Mouse (Mus musculus) induced T-regulatory cell, adult 2 months (primary cell): ENCODE data around the gene Gm49320.
A peak's percentile ranks its signal among the peaks of the same experiment; 100 is the strongest.

ENCODE experiments used
- DNase-seq: peaks from one replicate; pipeline ENCODE4 v3.0.0-alpha.2; 2012; ENCODE audit warnings: low read depth

Gm49320 gene

DNA sequence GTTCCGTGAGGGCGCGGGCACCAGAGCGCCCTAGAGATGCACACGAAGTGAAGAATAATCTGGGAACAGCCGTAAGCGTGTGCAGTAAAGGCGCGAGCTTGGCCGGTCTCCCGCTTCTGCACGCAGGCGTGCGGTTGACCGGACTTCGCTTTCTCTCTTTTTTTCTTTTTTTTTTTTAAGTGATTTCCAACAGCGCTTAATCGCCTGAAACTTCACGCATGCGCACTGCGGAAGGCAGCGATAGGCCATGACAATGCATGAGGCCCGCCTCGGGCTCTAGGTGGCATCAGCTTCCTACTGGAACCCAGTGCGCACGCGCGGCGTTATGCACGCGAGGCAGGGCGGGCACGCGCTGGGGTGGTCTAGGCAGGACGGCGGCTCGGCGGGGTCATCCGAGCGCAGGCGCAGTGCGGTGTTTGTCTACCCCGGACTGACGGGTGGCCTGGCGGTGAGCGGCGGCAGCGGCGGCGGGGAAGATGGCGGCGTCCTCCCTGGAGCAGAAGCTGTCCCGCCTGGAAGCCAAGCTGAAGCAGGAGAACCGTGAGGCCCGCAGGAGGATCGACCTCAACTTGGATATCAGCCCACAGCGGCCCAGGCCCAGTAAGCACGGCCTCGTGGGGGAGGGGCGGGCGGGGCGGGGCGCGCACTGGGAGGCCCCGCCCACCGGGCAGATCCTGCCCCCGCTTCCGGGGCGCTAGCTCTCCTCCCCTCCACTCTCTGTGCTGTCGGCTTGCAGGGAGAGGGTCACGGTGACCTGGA is at the start of gene Gm49320, which contains the start of gene Map2k7:
Gene Gm49320, plus strand, starts transcription at position 432 of the 759 bp plus-strand sequence.
Gene Map2k7, plus strand, starts transcription at position 307 of the 759 bp plus-strand sequence.
- peak; percentile 100 for DNase-seq

DNA sequence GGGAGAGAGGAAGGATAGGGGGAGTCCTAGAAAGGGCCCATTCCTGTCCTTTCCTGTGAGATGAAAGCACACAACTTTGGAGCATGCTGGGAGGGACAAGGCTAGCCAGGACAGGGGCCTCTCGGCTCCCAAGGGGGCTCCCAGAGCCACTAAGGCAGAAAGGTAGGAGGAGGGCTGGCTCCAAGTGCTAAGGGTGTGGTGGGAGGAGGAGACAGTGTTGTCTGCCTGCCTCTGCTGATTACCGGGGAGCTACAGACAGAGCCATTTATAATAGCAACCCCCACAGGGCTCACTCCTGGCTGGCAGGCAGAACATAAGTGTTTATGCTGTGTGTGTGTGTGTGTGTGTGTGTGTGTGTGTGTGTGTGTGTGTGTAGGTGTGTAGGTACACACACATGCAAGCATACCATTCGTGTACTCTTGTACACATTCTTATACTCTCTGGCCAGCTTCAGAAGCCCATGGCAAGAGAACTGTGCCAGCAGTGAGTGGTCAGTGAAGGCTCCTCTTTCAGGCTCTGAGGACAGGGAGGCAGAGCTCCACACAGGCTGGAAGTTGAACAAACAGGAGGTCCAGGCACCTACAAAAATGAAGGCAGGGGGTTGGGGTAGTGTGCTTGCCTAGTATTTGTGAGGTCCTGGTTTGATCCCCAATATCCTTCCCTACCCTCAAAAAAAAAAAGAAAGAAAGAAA is 49.5 kb upstream of the Gm49320 start:
- no peak for DNase-seq

- no peak for DNase-seq
Observed at GRCm38 (mm10) chr8:4192305-4192704, 46.4 kb upstream of the Gm49320 start.

DNA sequence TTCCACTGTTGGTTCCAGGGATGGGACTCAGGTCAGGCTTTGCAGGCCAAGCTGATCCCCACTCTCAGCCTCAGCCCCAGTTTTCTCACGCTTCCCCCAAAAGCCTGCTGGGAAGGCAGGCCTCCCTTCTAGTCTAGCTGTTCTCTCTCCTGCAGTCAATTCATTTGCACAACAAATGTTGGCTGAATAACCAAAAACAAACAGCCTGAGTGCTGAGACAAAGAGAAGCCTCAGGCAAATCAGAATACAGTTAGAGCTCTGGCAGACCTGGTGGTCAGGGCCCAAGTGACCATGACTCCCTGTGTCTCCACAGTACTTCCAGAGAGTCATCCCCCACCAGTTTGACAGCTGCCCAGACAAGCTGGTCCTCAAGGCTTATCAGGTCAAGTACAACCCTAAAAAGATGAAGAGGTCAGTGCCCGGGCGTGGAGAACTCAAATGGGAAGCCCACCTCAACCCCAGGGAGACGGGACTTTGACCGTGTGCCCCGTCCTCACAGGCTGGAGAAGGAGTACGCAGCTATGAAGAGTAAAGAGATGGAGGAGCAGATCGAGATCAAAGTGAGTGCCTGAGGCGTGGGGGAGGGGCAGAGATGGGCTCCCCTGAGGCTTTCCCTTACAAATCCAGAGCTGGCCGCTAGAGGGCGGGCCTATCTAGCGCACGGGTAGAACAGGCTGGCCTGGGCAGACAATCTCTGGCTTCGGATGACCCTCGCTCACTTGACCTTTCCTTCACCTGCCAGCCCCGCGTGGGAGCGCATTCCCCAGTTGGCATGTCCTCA is 45.7 kb upstream of the Gm49320 start:
- peak; percentile 88 for DNase-seq

- no peak for DNase-seq
Observed at GRCm38 (mm10) chr8:4193588-4193894, 45.1 kb upstream of the Gm49320 start.

- no peak for DNase-seq
Observed at GRCm38 (mm10) chr8:4201321-4201720, 37.3 kb upstream of the Gm49320 start.

DNA sequence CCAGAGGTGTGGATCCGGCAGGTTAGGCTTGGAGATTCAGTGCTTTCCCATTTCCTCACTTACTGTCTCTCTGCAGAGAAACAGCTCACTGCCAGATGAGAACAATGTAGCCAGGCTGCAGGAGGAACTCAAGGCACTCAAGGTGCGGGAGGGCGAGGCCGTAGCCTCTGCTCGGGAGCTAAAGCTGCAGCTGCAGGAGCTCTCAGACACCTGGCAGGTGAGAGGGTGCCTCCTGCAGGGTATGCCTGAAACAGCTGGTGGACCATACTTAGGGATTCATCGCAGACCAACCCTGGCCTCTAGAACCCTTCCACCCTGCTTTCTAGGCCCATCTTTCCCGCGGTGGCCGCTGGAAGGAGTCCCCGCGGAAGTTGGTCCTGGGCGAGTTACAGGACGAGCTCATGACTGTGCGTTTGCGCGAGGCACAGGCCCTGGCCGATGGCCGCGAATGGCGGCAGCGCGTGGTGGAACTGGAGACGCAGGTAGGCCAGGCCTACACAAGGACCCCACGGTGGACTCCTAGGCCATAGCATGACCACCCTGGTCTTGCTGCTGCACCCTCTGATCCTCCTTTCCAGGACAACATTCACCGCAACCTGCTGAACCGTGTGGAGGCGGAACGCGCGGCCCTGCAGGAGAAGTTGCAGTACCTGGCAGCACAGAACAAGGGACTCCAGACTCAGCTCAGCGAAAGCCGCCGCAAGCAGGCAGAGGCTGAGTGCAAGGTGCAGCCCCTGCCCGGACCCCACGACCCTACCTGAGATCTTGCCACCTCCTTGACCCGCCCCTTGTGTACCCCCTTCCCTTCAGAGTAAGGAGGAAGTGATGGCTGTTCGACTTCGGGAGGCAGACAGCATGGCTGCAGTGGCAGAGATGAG is 33.2 kb upstream of the Gm49320 start:
- DNase-seq = no peak

DNA sequence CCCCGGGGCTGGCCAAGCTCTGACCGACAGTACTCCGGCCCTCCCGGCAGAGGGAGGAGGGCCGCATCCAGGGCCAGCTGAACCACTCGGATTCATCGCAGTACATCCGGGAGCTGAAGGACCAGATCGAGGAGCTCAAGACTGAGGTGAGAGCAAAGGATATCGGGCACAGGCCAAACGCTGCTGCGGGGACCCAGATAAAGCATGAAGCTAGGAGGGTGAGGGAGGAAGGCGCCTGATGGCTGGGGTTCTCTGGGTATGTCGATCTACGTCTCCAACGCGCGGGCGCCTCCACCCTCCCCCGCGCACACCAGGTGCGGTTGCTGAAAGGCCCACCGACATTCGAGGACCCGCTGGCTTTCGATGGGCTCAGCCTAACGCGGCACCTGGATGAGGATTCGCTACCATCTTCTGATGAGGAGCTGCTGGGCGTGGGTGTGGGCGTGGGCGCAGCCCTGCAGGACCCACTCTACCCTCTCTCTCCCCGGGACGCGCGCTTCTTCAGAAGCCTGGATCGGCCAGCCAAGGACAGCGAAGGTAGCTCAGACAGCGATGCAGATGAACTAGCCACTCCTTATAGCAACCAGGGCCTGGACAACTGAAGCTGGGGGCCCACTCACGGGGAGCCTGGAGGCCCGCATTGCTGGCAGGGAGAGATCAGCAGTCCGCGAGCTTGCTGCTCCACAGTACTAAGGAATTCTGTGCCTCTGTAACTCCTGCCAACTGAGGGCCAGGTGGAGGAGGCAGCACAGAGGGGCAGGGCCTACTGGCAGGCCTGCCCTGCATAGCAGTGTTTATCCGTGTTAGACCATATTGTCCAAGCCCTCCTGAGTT is 32.3 kb upstream of the Gm49320 start:
- DNase-seq = no peak

DNA sequence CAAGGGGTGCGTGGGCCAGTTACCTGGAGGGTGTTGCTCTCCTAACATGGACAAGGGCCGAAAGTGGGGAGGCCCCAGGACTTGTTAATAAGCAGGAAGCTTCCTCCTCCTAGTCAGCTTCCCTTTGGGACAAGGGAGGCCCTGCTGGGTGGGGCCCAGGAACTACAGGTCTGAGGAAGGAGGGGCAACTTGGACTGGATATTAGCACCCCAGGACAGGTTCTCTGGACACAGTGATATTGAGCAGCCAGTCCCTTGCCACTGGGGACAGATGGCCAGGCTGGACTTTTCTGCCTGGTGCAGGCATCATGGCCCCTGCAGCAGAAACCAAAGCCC is 31.7 kb upstream of the Gm49320 start:
- no peak for DNase-seq

DNA sequence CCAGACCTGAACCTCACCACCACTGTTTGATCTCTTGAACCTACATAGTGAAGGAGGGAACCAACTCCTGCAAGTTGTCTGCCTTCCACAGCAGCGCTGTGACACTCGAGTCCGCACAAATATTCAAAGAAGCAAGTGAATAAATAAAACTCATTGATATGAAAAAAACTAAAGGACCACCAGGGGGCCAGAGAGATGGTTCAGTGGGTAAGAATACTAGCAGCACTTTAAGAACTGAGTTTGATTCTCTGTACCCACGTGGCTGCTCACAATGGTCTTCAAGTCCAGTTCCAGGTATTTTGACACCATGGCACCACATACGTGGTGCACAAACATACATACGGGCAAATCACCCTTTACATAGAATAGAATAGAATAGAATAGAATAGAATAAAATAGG is 27.6 kb upstream of the Gm49320 start:
- DNase-seq = peak; percentile 53

DNA sequence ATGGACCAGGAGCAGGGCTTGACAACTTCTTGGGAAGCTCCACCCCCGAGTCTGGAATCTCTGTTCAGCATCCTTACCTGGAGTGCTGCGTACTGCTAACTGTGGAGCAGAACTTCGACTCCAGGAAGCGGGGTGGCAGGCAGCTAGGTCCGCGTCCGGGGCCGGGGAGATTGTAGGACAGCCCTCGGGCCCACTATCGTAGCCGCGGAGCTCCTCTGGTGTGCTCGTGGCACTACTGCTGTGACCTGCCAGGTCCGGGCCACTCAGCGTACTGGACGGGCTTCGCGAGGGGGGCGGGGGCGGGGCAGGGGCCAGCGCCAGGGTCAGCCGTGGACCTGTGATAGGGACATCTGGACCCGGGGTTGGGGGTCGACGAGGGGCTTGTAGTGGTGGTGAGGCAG is 25.9 kb upstream of the Gm49320 start:
- DNase-seq = peak; percentile 52

GRCm38 (mm10) chr8:4213210-4214005 is 25.3 kb upstream of the Gm49320 start:
- peak; percentile 67 for DNase-seq

DNA sequence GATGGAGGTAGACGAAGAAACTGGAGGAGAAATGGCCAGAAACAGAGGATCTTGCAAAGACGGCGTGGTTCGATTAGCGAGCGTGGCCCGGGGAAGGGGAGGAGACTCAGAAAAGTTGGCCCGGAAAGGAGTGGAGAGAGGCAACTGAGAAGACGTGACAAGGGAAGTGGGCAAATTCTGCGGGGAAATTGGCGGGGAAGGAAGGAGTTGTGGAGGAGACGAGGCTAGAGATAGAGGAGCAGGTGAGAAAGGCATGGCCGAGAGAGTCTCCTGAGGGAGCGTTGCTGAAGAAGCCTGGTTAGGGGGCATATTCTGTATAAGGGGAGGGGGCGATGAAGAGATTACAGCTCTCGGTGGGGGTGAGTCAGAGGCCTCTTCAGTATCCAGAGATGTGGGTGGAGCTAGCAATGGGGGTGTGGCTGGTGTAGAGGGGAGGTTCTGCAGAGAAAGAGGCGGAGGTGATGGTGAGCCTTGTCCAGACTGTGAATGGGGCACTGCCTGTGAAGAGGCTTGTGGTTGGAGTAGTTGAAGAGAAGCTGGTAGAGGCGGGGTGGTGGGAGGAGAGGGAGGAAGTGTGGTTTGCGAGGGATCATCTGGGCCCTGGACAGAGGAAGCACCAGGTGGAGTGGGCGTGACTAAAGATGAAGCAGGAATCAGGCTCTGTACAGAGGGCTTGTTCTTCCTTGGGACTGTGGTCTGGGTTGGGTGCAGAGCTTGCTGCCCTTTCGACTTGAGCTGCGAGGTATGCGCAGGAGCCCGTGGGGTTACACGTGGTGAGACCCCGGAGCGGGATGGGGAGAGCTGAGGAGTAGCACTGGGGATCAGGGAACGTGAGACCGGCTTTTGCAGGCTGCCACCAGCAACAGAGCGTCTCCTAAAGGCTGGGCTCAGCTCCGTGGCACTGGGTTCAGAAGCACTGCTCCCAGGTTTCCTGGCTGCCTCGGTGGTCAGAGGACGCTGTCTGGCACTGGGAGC is 24.4 kb upstream of the Gm49320 start:
- DNase-seq = peak; percentile 90

DNA sequence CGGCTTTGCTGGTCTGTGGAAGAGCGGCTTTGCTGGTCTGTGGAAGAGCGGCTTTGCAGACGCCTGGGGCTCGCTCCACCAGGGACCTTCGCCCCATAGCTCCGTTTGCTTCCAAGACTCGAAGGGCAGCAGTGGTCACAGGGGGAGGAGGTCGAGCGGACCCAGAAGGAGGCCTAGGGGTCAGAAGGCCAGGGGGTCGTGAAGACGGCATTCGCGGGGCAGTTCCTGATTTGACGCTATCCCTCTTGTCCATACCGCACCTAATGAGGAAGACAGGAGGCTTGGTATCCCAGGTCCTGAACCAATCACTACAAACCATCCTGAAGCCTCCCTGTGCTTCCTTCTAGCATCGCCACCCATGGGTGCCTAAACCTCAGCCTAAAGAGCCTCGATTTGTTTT is 22.4 kb upstream of the Gm49320 start:
- peak; percentile 17 for DNase-seq

- peak; percentile 37 for DNase-seq
Observed at GRCm38 (mm10) chr8:4216791-4217621, 21.7 kb upstream of the Gm49320 start, which contains the start of gene Prr36. Gene Prr36, minus strand, starts transcription at chr8:4217459.

DNA sequence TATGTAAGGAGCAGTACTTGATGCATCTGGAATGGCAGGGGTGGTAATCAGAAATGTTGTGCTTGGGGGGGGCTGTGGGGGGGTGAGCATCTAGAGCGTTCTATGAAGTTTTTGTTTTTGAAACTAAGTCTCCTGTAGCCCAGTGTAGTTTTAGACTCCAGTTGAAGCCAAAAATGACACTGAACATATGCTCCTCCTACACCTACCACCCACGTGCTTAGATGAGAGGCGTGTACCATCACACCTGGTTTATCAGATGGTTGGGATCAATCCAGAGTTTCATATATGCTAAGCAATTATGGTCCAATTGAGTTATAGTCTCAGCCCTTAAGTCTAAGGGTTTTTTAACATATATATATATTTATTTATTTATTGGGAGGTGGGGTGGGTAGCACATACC is 19.0 kb upstream of the Gm49320 start:
- DNase-seq = no peak

GRCm38 (mm10) chr8:4222059-4222458 is 16.6 kb upstream of the Gm49320 start:
- DNase-seq = no peak

- DNase-seq = no peak
Observed at GRCm38 (mm10) chr8:4226323-4226722, 12.3 kb upstream of the Gm49320 start.
